Mouse (Mus musculus): ENCODE measurements at regions not wholly inside any gene's neighbourhood (a gene's known extent, or its start where the extent isn't known, plus 50 kb on each side); places are given as distances from the start of the nearest gene placed in this dataset.

GRCm38 (mm10) chr4:7092957-7093356, 1145.9 kb downstream of the Car8 start:
- Histone ChIP-seq H3K9ac (ENCODE audit: low read depth, low read length) (no peak overlapping the region), H3K4me1 (ENCODE audit: control insufficient read depth, insufficient read depth, low read length) (no peaks in the 10 kb centered on the region), H3K27ac (ENCODE audit: low read depth, low read length) (no peak overlapping the region), H3K27me3 (ENCODE audit: control insufficient read depth, insufficient read depth, low read length) (no peaks in the 10 kb centered on the region), H3K36me3 (ENCODE audit: control insufficient read depth, insufficient read depth, low read length) (no peaks in the 10 kb centered on the region), H3K4me3 (ENCODE audit: low read depth, low read length) (no peak overlapping the region), H3K9me3 (replicated peaks; ENCODE audit: control insufficient read depth, low read length) (no peaks in the 10 kb centered on the region), H3K4me2 (no peak overlapping the region)
- WGBS (ENCODE audit: insufficient replicate concordance): 74% methylated on average over 7 of the region's 7 CpGs
- ATAC-seq (replicated peaks; ENCODE audit: insufficient number of reproducible peaks, low FRiP score, low TSS enrichment): no peak

GRCm38 (mm10) chr4:7091201-7091814, 1147.5 kb downstream of the Car8 start:
- Histone ChIP-seq H3K4me1 (ENCODE audit: control insufficient read depth, insufficient read depth, low read length) (no peaks in the 10 kb centered on the region), H3K36me3 (ENCODE audit: control insufficient read depth, insufficient read depth, low read length) (no peaks in the 10 kb centered on the region), H3K4me3 (ENCODE audit: low read depth, low read length) (no peak overlapping the region), H3K27me3 (ENCODE audit: control insufficient read depth, insufficient read depth, low read length) (no peaks in the 10 kb centered on the region), H3K9ac (ENCODE audit: low read depth, low read length) (no peak overlapping the region), H3K4me2 (no peak overlapping the region), H3K27ac (ENCODE audit: low read depth, low read length) (no peak overlapping the region), H3K9me3 (replicated peaks; ENCODE audit: control insufficient read depth, low read length) (no peaks in the 10 kb centered on the region)
- ATAC-seq (replicated peaks; ENCODE audit: insufficient number of reproducible peaks, low FRiP score, low TSS enrichment): no peak

Measured in heart, embryonic 11.5 days (tissue).